Mouse (Mus musculus): ENCODE data around the gene Fbxl17. TPM values are rescaled to one million over a fixed set of nuclear protein-coding genes. Genes with fewer than 3 reads are reported as not detected.

Gene Fbxl17
- total RNA-seq, 2 experiments from 2014 or later, result 29.2 to 30.7 TPM

DNA sequence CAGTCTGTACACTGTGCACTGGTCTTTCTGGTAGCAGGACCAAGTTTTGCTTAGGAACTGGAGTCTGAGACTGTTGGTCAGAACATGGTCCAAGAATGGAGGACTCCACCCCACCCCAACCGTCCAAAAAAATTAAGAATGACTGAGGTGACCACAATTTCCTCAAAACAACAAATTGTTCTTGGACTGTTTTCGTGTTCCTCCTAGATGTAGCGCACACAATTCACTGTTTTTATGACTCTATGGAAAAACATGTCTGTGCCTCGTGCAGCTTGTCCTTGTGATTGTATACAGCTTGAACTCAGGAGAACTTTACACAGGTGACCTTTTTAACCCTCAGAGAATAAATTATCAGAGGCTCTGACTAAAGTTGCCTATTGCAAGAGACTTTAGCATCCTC, 220.7 kb downstream of the Fbxl17 start:
- no peak for DNase-seq

DNA sequence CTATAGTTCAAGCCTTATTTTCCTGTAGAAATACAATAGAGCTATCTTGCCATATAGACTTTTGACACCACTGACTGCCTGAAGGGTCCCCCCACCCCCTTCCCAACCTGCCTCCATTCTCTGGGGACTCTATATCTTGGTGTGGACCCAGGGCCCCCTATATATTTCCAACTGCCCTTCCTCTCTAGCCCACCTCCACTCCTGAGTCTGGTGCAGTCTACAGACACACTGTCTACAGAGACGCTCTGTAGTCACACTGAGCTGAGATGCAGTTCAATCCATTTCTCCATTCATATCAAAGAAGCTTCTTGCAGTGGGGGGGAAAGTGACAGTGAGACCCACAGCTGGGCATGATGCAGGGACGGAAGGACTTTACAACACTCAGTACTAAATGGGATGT, 226.5 kb downstream of the Fbxl17 start:
- no peak for DNase-seq

DNA sequence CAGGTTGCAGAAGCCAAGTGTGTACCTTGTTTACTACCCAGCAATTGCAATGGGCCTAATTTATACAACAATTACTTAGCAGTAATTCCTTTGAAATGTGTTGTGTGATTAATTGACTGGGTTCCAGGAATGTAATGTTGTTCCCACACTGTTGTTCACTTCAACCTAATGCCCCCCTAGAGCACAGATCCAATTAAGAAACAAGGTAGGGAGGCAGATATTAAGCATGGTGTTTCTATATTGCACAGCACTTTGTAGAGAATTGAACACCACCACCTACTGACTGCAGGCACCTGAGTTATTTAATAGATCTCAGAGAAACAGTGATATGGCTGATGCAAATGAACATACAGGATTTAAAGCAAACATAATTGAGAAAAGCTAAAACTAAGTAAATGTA, 226.9 kb downstream of the Fbxl17 start:
- no peak for DNase-seq

DNA sequence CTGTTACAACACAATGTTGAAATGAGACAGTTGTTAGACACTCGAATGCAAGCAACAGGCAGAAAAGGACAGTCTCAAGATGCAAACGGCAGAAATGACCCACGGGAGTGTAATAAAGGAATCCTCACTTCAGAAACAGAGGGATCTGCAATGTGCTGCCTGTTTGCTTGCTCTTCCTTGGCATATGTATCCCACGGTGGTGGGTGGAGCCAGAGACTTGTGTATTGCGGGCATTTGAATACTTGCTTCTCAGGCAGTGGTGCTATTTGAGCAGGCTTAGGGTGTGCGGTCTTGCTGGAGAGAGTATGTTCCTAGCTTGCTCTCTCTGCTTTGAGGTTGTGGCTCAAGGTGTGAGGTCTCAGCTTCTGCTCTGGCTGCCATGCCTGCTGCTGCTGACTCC, 228.8 kb downstream of the Fbxl17 start:
- DNase-seq, result no peak

DNA sequence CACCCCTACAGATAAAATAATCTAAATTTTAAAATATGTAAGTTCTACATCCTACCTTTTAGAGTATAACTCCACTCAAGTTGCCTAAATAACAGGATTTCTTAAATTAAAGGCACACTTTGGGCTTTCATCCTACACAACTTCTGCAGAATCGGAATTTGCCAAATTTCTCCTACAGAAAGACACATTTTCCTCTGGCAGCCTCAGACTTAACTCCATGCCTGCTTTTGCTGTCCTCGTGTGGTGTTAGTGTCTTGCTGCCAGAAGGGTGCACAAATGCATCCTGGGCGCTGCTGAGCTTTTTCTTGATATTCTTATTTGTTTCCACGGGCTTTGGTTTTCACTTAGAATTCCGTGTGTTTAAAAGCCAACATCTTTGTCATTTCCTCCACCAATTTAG, 229.3 kb downstream of the Fbxl17 start:
- DNase-seq, result no peak

DNA sequence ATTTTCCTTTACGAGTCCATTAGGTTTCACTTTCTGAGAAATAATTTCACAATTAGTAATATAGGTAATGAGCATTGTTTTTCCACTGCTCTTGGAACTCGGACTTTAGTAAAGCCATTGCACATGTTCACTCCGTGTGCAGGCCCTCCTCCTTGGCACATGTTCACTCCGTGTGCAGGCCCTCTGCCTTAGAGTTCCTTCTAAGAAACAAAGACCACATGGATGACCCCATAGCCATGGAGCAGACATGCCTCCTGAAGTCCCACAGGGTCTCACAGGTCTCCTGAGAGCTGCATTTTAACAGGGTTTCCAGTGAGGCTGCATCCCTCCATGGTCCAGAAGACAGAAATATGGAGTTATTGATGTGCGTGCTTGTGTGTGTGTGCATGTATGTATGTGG, 237.1 kb downstream of the Fbxl17 start:
- DNase-seq, result no peak

DNA sequence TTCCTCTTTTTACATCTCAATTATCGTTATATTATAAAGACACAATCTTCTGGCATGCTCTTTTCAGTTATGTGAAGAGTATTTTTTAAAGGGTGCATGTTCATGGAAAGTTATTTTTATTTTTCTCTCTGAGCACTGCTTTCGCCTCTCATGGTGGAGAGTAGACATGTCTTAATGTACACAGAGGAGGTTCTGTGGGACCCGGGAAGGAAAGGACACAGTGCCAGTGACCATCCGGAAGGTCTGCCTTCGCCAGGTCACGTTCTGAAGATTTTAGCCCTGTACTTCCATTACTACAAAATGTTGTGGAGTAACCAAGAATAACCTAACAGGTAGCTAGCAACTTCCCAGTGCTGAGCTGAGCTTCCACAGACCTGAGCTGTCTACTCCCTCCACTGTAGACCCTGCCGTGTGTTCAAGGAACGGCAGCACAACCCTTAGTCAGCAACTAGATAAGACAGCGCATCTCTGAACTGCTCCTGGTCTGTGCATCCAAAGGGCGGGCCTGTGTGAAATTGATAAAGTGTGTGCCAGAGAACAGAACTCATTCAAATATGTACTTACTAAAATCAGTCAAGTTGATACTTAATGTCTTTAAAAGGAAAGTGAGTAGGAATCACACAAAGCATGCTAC, 238.2 kb downstream of the Fbxl17 start:
- no peak for DNase-seq

DNA sequence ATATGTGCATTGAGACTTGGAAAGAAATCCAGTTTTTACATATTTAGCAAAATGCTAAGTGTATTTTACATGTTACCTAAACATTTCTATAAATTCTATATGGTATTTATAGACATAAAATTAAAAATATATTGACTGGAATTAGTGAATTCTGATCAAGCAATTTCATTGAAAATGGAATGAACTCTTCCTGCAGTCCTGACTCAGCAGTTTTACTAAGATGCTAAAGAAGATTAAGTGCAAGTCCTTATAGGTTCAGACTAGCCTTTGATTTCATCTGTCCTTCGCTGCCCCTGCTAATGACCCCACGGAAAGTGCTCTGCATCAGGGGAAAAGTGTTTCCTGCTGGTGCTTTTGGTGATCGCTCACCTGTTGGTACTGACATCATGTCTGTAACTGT, 240.7 kb downstream of the Fbxl17 start:
- DNase-seq, result no peak

DNA sequence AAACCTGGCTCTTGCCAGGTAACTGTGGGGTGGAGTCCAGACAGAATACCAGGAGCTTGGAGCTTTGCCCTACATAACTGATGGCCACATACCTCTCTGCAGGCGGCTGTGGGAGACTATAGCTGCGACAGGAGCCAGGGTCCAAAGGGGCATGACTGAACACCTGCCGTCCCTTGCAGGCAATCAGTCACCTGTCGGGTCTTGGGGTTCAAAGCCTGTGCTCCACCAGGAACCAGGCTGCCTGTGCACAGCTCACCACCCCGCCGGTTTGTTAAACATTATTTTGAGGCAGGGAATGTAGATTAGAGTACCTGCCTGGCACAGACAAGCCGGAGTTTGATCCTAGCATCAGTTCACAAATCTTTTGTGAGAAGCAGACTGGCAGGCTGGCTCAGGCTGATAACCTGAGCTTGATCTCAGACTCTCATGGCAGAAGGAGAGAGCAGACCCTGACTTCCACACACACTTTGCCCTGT, 253.6 kb downstream of the Fbxl17 start:
- DNase-seq, result no peak

DNA sequence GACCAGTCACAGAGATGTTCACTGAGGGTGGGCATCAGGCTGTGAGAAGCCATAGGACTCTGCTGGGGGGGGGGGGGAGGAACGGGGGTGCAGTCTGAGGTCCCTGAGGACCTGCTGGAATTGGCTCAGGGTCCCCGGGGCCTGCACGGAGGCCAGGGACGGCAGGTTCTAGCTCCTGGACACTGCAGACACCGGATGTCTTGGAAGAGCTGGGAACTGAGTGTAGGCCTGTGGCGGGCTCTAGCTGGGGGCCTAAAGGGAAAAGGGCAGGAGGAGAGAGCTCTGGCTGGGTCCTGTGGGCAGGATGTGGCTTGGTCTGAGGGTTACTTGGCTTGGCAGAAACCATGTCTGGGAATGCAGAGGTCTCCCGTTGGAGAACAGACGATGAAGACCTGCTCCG, 254.3 kb downstream of the Fbxl17 start:
- DNase-seq, result no peak

DNA sequence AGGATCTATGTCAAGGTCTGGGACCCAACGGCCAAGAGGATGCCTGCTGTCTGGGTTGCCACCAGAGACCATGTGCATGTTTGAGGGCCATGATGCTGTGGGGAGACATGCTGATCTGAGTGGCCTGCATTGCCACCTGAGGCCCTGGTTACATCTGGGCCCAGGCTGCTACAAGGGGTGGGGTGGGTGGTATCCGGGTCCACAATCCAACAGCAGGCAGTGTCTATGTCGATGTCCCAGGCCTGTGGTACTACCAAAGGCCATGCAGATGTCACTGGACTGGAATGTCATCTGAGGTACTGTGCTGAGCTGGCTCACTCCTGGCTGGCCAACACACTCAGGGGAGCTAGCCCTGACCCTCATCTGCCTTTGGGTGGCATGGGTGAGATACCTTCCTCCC, 257.1 kb downstream of the Fbxl17 start:
- DNase-seq, result no peak

DNA sequence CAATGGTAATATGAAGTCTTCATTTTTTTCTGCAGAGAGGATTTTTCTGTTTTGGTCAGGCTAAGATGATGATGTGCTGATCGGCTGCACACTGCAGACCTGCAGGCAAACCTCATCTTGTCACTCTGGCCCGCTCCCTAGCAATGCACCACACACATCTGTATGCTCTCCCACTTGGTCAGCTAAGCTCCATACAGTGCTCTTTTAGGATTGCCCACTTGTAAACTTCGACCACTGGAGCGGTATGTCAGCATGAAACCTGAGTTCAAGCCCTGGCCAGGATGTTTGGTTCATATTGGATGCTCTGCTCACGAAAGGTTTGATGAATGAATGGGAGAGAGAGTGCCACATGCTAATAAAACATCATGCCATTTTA, 259.1 kb downstream of the Fbxl17 start:
- DNase-seq, result no peak

DNA sequence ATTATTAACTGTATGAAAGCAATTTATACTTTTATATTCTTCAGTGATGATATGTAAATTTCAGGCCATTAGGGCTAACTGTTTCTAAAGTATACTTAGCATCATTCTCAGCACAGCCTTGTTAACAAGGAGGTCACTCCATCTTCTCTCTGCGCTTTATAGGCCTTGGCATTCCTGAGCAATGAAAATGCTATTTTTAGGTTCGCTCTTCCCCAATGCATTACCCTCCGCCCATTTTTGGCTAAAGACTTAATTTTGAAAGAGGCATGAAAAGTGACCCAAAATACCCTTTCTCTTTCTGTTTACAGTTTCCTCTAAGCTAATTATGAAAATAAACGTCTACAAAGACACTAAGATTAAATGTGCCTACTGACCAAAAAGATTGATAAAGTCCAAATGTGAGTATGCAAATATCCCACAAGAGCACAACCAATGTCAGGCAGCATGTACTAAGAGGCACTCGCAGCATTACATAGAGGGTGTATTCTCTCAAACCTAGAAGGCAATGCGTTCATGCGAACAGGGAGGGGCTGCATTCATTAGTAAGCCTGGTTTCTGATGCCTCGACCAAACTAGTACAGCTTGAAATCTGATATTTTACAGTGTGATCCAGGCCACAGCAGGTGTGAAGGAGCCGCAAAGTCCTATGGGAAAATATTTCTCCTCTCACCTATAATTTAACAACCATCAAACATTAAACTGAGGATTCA, 259.6 kb downstream of the Fbxl17 start:
- no peak for DNase-seq

DNA sequence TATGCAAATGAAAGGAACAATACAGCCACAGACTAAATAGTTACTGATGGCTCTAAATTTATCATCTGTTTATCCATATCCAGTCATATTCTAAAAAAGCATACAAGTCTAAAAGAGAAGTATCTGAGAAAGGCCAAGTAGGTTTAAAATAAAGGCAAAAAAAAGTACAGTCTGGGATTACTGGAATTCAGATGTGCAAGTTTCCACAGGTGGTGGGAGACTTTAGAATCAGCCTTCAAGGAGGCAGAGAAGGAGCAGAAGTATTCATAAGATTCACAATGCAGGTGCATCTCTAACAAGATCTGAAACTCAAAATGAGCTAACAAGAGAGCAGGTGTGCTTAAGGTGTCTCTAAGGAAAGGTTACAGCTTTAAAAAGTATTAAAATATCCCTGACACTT, 263.0 kb downstream of the Fbxl17 start:
- DNase-seq, result no peak

DNA sequence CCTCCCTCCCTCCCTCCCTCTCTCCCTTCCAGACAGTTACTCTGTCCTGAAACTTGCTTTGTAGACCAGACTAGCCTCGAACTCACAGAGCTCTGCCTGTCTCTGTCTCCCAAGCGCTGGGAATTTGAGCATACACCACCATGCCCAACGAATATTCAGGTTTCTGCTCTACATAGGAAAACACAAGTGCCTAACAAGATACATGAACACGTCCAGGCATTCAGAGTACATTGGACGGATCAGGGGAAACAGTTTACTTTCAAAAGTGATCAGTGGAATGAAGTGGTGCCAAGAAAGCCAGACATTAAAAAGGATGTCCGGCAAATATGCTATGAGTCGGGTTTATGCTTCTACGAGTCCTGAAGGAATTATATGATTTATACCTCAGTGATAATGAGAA, 263.6 kb downstream of the Fbxl17 start:
- no peak for DNase-seq

DNA sequence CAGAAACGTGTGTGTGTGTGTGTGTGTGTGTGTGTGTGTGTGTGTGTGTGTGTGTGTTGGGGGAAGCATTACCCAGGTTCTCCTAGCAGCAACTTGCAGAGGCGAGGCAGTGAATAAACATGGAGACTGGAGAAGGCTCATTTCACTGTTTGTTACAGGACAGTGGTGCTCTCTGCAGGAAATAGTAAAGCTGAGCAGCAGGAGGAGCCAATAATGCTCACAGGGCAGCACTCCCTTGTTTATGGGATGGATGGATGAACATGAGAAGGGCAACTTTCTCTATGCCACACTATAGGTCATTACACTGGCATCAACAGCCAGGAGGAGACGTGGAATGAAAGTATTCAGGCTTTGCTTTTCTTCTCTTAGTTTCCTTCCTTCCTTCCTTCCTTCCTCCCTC, 264.0 kb downstream of the Fbxl17 start:
- no peak for DNase-seq

DNA sequence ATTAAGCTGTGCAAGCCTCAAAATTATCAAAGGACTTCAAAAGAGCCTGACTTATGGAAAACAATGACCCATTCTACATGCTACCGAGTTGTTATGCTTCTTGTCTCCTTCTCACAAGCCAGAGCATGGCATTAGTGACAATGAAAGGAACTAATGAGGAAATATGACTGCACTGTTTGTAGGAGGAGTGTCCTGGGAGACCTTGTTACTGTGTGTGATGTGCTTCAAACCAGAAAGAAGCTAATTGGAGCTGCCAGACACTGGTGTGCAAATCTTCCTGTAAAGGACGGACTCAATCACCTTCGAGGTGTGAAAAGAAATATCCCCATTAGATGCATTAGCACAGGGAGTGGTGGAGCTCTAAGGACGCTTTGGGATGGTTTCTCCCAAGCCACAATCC, 270.7 kb downstream of the Fbxl17 start:
- DNase-seq, result no peak

DNA sequence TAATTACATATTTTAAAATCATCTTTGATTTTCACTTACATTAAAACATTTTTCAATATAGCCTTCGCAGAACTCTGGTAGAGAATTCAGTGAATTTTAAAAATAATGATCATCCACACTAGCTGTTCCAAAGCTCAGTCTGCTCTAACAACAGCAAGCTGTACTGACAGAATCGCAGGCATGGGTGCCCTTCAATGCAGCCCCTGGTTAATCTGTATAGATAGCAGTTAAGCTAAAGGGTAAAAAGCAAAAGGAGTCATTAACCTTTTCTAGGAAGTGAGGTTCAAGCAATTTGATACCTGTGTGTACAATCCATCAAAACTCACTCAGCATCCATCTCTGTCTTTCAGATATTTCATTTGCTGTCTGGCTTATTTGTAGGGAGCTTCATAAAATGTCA, 273.4 kb downstream of the Fbxl17 start:
- no peak for DNase-seq

DNA sequence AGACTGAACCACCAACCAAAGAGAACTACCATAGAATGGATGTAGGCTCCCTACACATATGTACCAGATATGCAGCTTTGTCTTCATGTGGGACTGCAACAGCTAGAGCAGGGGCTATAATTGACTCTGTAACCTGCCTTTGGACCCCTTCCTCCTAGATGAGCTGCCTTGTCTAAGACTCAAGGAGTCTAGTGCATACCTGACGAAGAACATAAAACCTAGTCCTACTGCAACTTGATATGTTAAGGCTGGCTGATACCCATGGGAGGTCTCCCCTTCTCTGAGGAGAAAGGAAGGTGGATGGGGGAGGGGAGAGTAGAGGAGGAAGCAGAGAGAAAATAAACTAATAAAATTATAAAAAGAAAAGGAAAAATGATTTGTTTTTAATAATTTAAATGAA, 273.9 kb downstream of the Fbxl17 start:
- DNase-seq, result no peak

DNA sequence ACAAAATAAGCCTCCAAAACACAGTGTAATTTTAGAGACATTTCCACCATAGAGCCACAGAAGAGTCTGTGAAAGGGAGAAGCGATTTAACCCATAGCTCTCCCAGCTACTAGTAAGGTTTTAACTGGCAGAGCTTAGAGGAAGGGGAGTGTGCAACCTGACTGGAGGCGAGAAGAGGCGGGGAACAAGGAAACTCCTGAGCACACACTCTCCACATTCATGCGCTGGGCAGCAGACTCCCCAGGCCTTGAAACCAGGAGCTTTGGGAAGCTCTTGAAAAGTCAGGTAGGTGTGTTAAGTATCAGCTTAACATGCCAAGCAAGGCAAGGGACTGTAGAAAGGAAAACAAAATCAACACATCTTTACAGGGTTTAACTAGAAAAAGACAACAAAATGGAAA, 276.1 kb downstream of the Fbxl17 start:
- no peak for DNase-seq

DNA sequence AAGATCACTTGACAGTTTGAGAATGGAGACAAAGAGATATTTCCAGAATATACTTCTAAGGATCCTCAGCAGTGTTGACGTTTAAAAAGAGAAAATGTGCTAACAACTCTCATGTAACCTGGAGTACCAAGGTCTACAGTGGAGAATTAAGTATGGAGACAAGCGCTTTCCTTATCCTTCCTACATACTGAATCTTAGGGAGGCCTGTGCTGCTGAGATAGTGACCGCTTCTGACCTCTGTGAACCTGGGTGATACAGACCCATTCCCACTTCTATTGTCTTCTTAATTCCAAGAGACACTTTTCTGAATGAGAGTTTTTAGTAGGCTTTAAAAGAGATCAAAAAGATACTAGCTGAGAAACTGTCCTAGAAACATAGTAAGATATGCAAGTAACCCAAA, 278.2 kb downstream of the Fbxl17 start:
- DNase-seq, result no peak

DNA sequence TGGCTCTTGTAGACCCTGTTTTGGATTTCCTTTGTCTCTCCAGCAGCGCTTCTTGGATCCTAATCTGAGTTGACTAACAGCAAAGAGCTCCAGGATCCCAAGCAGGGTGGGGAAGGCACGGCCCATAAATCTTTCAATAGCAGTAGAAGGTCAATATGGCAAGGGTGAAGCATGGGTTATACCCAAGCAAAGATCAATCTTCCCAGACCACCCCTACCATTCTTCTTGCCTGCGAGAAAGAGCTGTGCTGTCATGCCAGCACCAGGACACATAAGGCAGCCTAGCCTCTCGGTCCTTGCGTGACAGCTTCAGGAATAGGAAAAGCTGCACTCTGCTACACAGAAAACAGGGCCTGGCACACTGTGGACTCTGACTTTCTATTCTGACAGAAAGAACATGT, 279.0 kb downstream of the Fbxl17 start:
- DNase-seq, result no peak

DNA sequence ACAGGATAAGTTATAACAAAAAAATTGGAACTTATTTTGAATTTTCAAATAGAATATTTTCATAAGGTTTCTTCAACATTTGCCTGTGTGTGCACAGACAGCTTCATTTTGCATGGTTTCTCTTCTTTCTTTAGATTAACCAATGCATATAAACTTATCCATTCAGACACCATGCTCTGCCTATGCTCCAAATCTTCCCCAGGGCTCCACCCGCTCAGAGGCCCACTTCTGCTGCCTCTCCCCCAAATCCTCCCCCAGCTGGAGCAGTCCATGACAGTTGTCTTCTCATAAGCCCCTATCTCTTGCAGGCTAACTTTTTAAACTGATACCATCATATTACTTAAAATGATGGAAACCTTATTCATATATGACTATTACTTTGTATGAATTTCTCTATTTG, 282.8 kb downstream of the Fbxl17 start:
- DNase-seq, result no peak

DNA sequence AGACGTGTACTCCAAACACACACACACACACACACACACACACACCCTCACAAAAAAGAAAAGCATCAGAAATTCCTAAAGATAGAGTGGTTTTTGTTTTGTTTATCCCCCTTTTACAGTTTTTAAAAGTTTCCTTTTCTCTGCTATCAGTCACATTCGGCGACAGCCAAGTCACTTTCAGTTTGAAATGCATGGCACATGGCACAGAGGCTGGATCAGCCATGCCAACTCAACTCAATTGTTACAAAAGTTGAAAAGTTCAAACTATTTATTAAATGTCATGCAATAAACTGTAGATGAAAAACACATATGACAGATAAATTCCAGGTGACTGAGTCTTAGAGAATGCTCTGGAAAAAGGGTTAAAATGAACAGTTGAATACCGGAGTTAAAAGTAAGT, 287.8 kb downstream of the Fbxl17 start:
- no peak for DNase-seq

DNA sequence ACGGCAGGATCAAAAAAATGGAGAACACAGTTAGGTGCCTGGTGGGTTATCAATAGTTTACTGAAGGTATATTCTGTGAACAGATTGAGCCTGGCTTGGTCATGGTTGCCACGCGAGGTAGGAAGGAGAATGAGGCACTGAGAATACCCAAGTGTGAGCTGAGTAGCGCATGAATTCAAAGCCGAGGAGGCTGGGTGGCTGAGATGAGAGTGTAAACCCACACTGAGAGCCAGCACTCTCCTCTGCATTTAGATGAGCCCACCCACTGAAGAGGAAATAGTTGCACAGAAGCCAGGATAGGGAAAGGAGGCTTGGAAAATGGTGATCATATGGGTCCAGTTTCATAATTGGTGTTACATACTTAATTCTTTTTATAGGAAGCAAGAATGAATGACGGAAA, 290.7 kb downstream of the Fbxl17 start:
- DNase-seq, result no peak
